Mouse (Mus musculus): ENCODE data around the gene Atxn7l3b. TPM values are rescaled to one million over a fixed set of nuclear protein-coding genes. Genes with fewer than 3 reads are reported as not detected.
"Not testable (repeated sequence)": the region's sequence is repeated elsewhere in the genome, so short reads cannot be mapped to it uniquely, and the experiment has no call there.

Atxn7l3b gene
- 343 and 376 TPM in 2 replicates for polyA plus RNA-seq (2016; fragmentation: Nextera tagmentation; extraction: Ambion mirVana)

- Histone ChIP-seq H3K36me3 (peaks cover 27% of the 10 kb centered on the region), H3K4me3 (peak within 1 kb of the TSS; percentile 88), H3K9me3 (no peaks in the 10 kb centered on the region), H3K27ac (replicated peaks) (peak within 1 kb of the TSS; percentile 95), H3K9ac (replicated peaks) (peak within 1 kb of the TSS; percentile 96), H3K27me3 (no peaks in the 10 kb centered on the region), H3K4me1 (peaks cover 25% of the 10 kb centered on the region), H3K4me2 (replicated peaks) (peak within 1 kb of the TSS; percentile 82)
- WGBS = 1% methylated on average over 68 of the region's 70 CpGs
- ATAC-seq (ENCODE audit: low FRiP score, low read depth) = peak; percentile 100
Measured at GRCm38 (mm10) chr10:112928452-112929221, at the start of gene Atxn7l3b. Gene Atxn7l3b (minus strand): TSS chr10:112929001.

- Histone ChIP-seq H3K27ac (replicated peaks) (no peak overlapping the region), H3K4me2 (replicated peaks) (no peak overlapping the region), H3K9me3 (no peaks in the 10 kb centered on the region), H3K36me3 (no peaks in the 10 kb centered on the region), H3K27me3 (no peaks in the 10 kb centered on the region), H3K4me1 (no peaks in the 10 kb centered on the region), H3K9ac (replicated peaks) (no peak overlapping the region), H3K4me3 (no peak overlapping the region)
- ATAC-seq (ENCODE audit: low FRiP score, low read depth) = no peak
- 88% methylated on average over 4 of the region's 4 CpGs for WGBS
Measured at GRCm38 (mm10) chr10:112977586-112977985, 48.8 kb upstream of the Atxn7l3b start.

GRCm38 (mm10) chr10:112973286-112974026, 44.7 kb upstream of the Atxn7l3b start:
- Histone ChIP-seq H3K9me3 (no peaks in the 10 kb centered on the region), H3K4me2 (replicated peaks) (no peak overlapping the region), H3K27me3 (no peaks in the 10 kb centered on the region), H3K36me3 (no peaks in the 10 kb centered on the region), H3K9ac (replicated peaks) (no peak overlapping the region), H3K4me1 (no peaks in the 10 kb centered on the region), H3K4me3 (no peak overlapping the region), H3K27ac (replicated peaks) (no peak overlapping the region)
- 70% methylated on average over 5 of the region's 5 CpGs for WGBS
- no peak for ATAC-seq (ENCODE audit: low FRiP score, low read depth)

GRCm38 (mm10) chr10:112970002-112970589, 41.3 kb upstream of the Atxn7l3b start:
- H3K27me3 ChIP-seq = no peaks in the 10 kb centered on the region
- H3K4me3 ChIP-seq = no peak overlapping the region
- H3K9ac ChIP-seq (replicated peaks) = no peak overlapping the region
- H3K4me2 ChIP-seq (replicated peaks) = no peak overlapping the region
- H3K36me3 ChIP-seq = no peaks in the 10 kb centered on the region
- no peaks in the 10 kb centered on the region for H3K4me1 ChIP-seq
- no peaks in the 10 kb centered on the region for H3K9me3 ChIP-seq
- WGBS = 75% methylated on average over 2 of the region's 2 CpGs
- H3K27ac ChIP-seq (replicated peaks) = no peak overlapping the region
- ATAC-seq (ENCODE audit: low FRiP score, low read depth) = peak; percentile 52; the same call in 1 of the 2 replicates

GRCm38 (mm10) chr10:112967578-112967977, 38.8 kb upstream of the Atxn7l3b start:
- H3K36me3 ChIP-seq = no peaks in the 10 kb centered on the region
- no peak overlapping the region for H3K4me2 ChIP-seq (replicated peaks)
- no peaks in the 10 kb centered on the region for H3K27me3 ChIP-seq
- no peak overlapping the region for H3K27ac ChIP-seq (replicated peaks)
- 89% methylated on average over 2 of the region's 2 CpGs for WGBS
- no peak overlapping the region for H3K4me3 ChIP-seq
- H3K9ac ChIP-seq (replicated peaks) = no peak overlapping the region
- no peaks in the 10 kb centered on the region for H3K4me1 ChIP-seq
- H3K9me3 ChIP-seq = no peaks in the 10 kb centered on the region
- no peak for ATAC-seq (ENCODE audit: low FRiP score, low read depth)

GRCm38 (mm10) chr10:112962216-112962615, 33.4 kb upstream of the Atxn7l3b start:
- H3K4me1 ChIP-seq; H3K9ac ChIP-seq (replicated peaks); H3K4me3 ChIP-seq; H3K9me3 ChIP-seq; ATAC-seq (ENCODE audit: low FRiP score, low read depth); H3K4me2 ChIP-seq (replicated peaks); H3K27me3 ChIP-seq; H3K36me3 ChIP-seq; H3K27ac ChIP-seq (replicated peaks): not testable (repeated sequence)
- WGBS = 63% methylated on average over 4 of the region's 4 CpGs

- no peak for ATAC-seq (ENCODE audit: low FRiP score, low read depth)
- Histone ChIP-seq H3K27me3 (no peaks in the 10 kb centered on the region), H3K4me1 (no peaks in the 10 kb centered on the region), H3K9me3 (no peaks in the 10 kb centered on the region), H3K4me2 (replicated peaks) (no peak overlapping the region), H3K4me3 (no peak overlapping the region), H3K36me3 (no peaks in the 10 kb centered on the region), H3K27ac (replicated peaks) (no peak overlapping the region), H3K9ac (replicated peaks) (no peak overlapping the region)
- WGBS = 74% methylated on average over 2 of the region's 2 CpGs
Measured at GRCm38 (mm10) chr10:112954140-112954539, 25.3 kb upstream of the Atxn7l3b start.

- Histone ChIP-seq H3K9me3 (no peaks in the 10 kb centered on the region), H3K9ac (replicated peaks) (no peak overlapping the region), H3K27me3 (no peaks in the 10 kb centered on the region), H3K36me3 (no peaks in the 10 kb centered on the region), H3K4me2 (replicated peaks) (no peak overlapping the region), H3K4me3 (no peak overlapping the region), H3K4me1 (no peaks in the 10 kb centered on the region), H3K27ac (replicated peaks) (no peak overlapping the region)
- no peak for ATAC-seq (ENCODE audit: low FRiP score, low read depth)
- WGBS = 84% methylated on average over 3 of the region's 3 CpGs
Measured at GRCm38 (mm10) chr10:112948453-112948852, 19.7 kb upstream of the Atxn7l3b start.

- peak; percentile 24 for ATAC-seq (ENCODE audit: low FRiP score, low read depth)
- H3K4me1 ChIP-seq = peaks cover 25% of the 10 kb centered on the region
- H3K36me3 ChIP-seq = peaks cover 25% of the 10 kb centered on the region
- 46% methylated on average over 9 of the region's 9 CpGs for WGBS
- H3K4me3 ChIP-seq = peak overlapping the region; percentile 88
- peak overlapping the region; percentile 96 for H3K9ac ChIP-seq (replicated peaks)
- H3K27me3 ChIP-seq = no peaks in the 10 kb centered on the region
- no peaks in the 10 kb centered on the region for H3K9me3 ChIP-seq
- H3K4me2 ChIP-seq (replicated peaks) = peak overlapping the region; percentile 82
- H3K27ac ChIP-seq (replicated peaks) = peak overlapping the region; percentile 95
Measured at GRCm38 (mm10) chr10:112929222-112929615, 418 bp upstream of the Atxn7l3b start.

GRCm38 (mm10) chr10:112926961-112927360, 1.8 kb downstream of the Atxn7l3b start:
- H3K9me3 ChIP-seq = no peaks in the 10 kb centered on the region
- H3K36me3 ChIP-seq = peaks cover 33% of the 10 kb centered on the region
- H3K4me1 ChIP-seq = peaks cover 25% of the 10 kb centered on the region
- H3K4me3 ChIP-seq = peak overlapping the region; percentile 88
- H3K27ac ChIP-seq (replicated peaks) = no peak overlapping the region
- 0 out of 2 replicates have a peak overlapping the region, but pooled peaks have one; percentile 28 for H3K9ac ChIP-seq (replicated peaks)
- no peak for ATAC-seq (ENCODE audit: low FRiP score, low read depth)
- peak overlapping the region; percentile 82 for H3K4me2 ChIP-seq (replicated peaks)
- H3K27me3 ChIP-seq = no peaks in the 10 kb centered on the region

- 83% methylated on average over 2 of the region's 2 CpGs for WGBS
Measured at GRCm38 (mm10) chr10:112926271-112926670, 2.5 kb downstream of the Atxn7l3b start.

More at GRCm38 (mm10) chr10:112926271-112926670, 2.5 kb downstream of the Atxn7l3b start:
- H3K9me3 ChIP-seq = no peaks in the 10 kb centered on the region
- no peak for ATAC-seq (ENCODE audit: low FRiP score, low read depth)
- no peaks in the 10 kb centered on the region for H3K27me3 ChIP-seq
- no peak overlapping the region for H3K27ac ChIP-seq (replicated peaks)
- H3K4me2 ChIP-seq (replicated peaks) = peak overlapping the region; percentile 82
- H3K4me1 ChIP-seq = peaks cover 25% of the 10 kb centered on the region
- H3K36me3 ChIP-seq = peaks cover 33% of the 10 kb centered on the region
- 0 out of 2 replicates have a peak overlapping the region, but pooled peaks have one; percentile 17 for H3K4me3 ChIP-seq
- no peak overlapping the region for H3K9ac ChIP-seq (replicated peaks)
